In genomic region chr16:22807468-22808070, GRCm38 (mm10) we compare ENCODE assay signal across 8 mouse cellular contexts. TPM values are rescaled to one million over a fixed set of nuclear protein-coding genes. Genes with fewer than 3 reads are reported as not detected.
DNase-seq lines count a peak whose midpoint lies in the region; ATAC-seq and TF ChIP-seq lines count a peak whose summit lies in the region.

No protein-coding gene starts in this region.

- TF ChIP-seq EP300 in liver, embryonic 14.5 days (IDR thresholded peaks at IDR 0.05; ENCODE audit: low read depth) = no peak

- TF ChIP-seq CTCF in liver, embryonic 14.5 days (IDR thresholded peaks at IDR 0.05; ENCODE audit: low read depth) = peak; percentile 70

- 0 out of 2 replicates have a peak overlapping the region, but pooled peaks have one; percentile 6 for H3K4me3 ChIP-seq in kidney, embryonic 15.5 days (replicated peaks)
- no peak overlapping the region for H3K4me3 ChIP-seq in liver, embryonic 14.5 days (ENCODE audit: insufficient read depth in 1 of 2, low read depth in 2 of 2, low read length in 2 of 2)
- no peak overlapping the region for H3K4me3 ChIP-seq in neural tube, embryonic 11.5 days (ENCODE audit: low read depth, low read length)

- H3K36me3 ChIP-seq in kidney, embryonic 15.5 days = no peaks in the 10 kb centered on the region
- no peaks in the 10 kb centered on the region for H3K36me3 ChIP-seq in liver, embryonic 14.5 days (replicated peaks; ENCODE audit: control insufficient read depth, insufficient read depth, low read depth)
- H3K36me3 ChIP-seq in neural tube, embryonic 11.5 days (ENCODE audit: control insufficient read depth, insufficient read depth, low read length) = no peaks in the 10 kb centered on the region

- H3K27ac ChIP-seq in kidney, embryonic 15.5 days = no peak overlapping the region
- H3K27ac ChIP-seq in liver, embryonic 14.5 days = no peak overlapping the region
- H3K27ac ChIP-seq in neural tube, embryonic 11.5 days (ENCODE audit: low read depth, low read length) = no peak overlapping the region

- ATAC-seq in kidney, embryonic 15.5 days (replicated peaks; ENCODE audit: low FRiP score) = no peak
- ATAC-seq in liver, embryonic 14.5 days (ENCODE audit: insufficient read depth) = no peak
- ATAC-seq in neural tube, embryonic 11.5 days (ENCODE audit: insufficient read depth, low FRiP score, low TSS enrichment) = no peak

- no peak overlapping the region for H3K9ac ChIP-seq in kidney, embryonic 15.5 days
- no peak overlapping the region for H3K9ac ChIP-seq in liver, embryonic 14.5 days (replicated peaks)
- H3K9ac ChIP-seq in neural tube, embryonic 11.5 days (ENCODE audit: low read length) = no peak overlapping the region

- 13% methylated on average over 17 of the region's 17 CpGs for WGBS in kidney, embryonic 15.5 days
- WGBS in liver, embryonic 14.5 days (ENCODE audit: insufficient replicate concordance) = 9% methylated on average over 17 of the region's 17 CpGs
- 20% methylated on average over 17 of the region's 17 CpGs for WGBS in neural tube, embryonic 11.5 days

- H3K4me1 ChIP-seq in kidney, embryonic 15.5 days = 0 out of 2 replicates have a peak, but pooled peaks cover 8% of the 10 kb centered on the region
- H3K4me1 ChIP-seq in liver, embryonic 14.5 days (replicated peaks; ENCODE audit: control insufficient read depth in 2 of 2, insufficient read depth in 2 of 2, low read length in 1 of 2) = no peaks in the 10 kb centered on the region
- H3K4me1 ChIP-seq in neural tube, embryonic 11.5 days (ENCODE audit: control insufficient read depth, insufficient read depth, low read length) = no peaks in the 10 kb centered on the region

- peaks cover 15% of the 10 kb centered on the region; the same call in 1 of the 2 replicates for H3K27me3 ChIP-seq in kidney, embryonic 15.5 days
- no peaks in the 10 kb centered on the region for H3K27me3 ChIP-seq in liver, embryonic 14.5 days (ENCODE audit: control insufficient read depth, insufficient read depth, low read length)
- peaks cover 12% of the 10 kb centered on the region for H3K27me3 ChIP-seq in neural tube, embryonic 11.5 days (ENCODE audit: control insufficient read depth, insufficient read depth, low read length)

- peak overlapping the region; percentile 50 for H3K4me2 ChIP-seq in kidney, embryonic 15.5 days
- H3K4me2 ChIP-seq in liver, embryonic 14.5 days (ENCODE audit: low read depth) = 0 out of 2 replicates have a peak overlapping the region, but pooled peaks have one; percentile 9
- 0 out of 2 replicates have a peak overlapping the region, but pooled peaks have one; percentile 16 for H3K4me2 ChIP-seq in neural tube, embryonic 11.5 days (ENCODE audit: low read depth)

- H3K9me3 ChIP-seq in kidney, embryonic 15.5 days (replicated peaks) = no peaks in the 10 kb centered on the region
- no peaks in the 10 kb centered on the region for H3K9me3 ChIP-seq in liver, embryonic 14.5 days (ENCODE audit: control insufficient read depth, low read length)
- H3K9me3 ChIP-seq in neural tube, embryonic 11.5 days (ENCODE audit: control insufficient read depth, low read length) = no peaks in the 10 kb centered on the region

- DNase-seq in 3T3-L1 (ENCODE audit: low read depth, low spot score) = peak; percentile 69
- DNase-seq in MN1 (ENCODE audit: low spot score) = peak; percentile 34
- DNase-seq in cerebellum, adult 9-11 months = peak; percentile 74
- peak; percentile 43 for DNase-seq in gastrocnemius, postnatal 10 days
- DNase-seq in liver, embryonic 14.5 days (ENCODE audit: low read depth in 3 of 3, low spot score in 3 of 3) = peak; percentile 13 to 20 (median 19)
- DNase-seq in neural tube, embryonic 11.5 days (ENCODE audit: low spot score) = peak; percentile 63
- peak; percentile 30 to 38 for DNase-seq in thymus, postnatal 36 days

RNA-seq across cellular contexts. Expression of gene Crygs, which starts 3.8 kb away (rescaled TPM):
- not detected for total RNA-seq in gastrocnemius, postnatal 10 days (2021)
- polyA plus RNA-seq in kidney, embryonic 15.5 days (2015; fragmentation: Nextera tagmentation; extraction: Ambion mirVana) = 0.19 and 0.25 TPM in 2 replicates
- 0.17 TPM in 1 of 2 replicates, not detected in the other for polyA plus RNA-seq in liver, embryonic 14.5 days (2012; rRNA removed)
- polyA plus RNA-seq in liver, embryonic 14.5 days (2014; fragmentation: Nextera tagmentation; extraction: Ambion mirVana) = 0.16 TPM in 1 of 2 replicates, not detected in the other
- polyA plus RNA-seq in neural tube, embryonic 11.5 days (2014; fragmentation: Nextera tagmentation; extraction: Ambion mirVana) = not detected in 2 replicates

RNA-seq across cellular contexts. Expression of gene Tbccd1, which starts 49.9 kb away (rescaled TPM):
- total RNA-seq in gastrocnemius, postnatal 10 days (2021) = 1 to 10 TPM; 8.5 to 8.6 TPM
- polyA plus RNA-seq in kidney, embryonic 15.5 days (2015; fragmentation: Nextera tagmentation; extraction: Ambion mirVana) = 33.3 and 34.7 TPM in 2 replicates
- 20.3 and 25.6 TPM in 2 replicates for polyA plus RNA-seq in liver, embryonic 14.5 days (2012; rRNA removed)
- 23.5 and 24.8 TPM in 2 replicates for polyA plus RNA-seq in liver, embryonic 14.5 days (2014; fragmentation: Nextera tagmentation; extraction: Ambion mirVana)
- polyA plus RNA-seq in neural tube, embryonic 11.5 days (2014; fragmentation: Nextera tagmentation; extraction: Ambion mirVana) = 32.7 and 35.2 TPM in 2 replicates

RNA-seq across cellular contexts. Expression of gene Dnajb11, which starts 50.1 kb away (rescaled TPM):
- total RNA-seq in gastrocnemius, postnatal 10 days (2021) = 10 to 100 TPM; 39.5 to 43.3 TPM
- polyA plus RNA-seq in kidney, embryonic 15.5 days (2015; fragmentation: Nextera tagmentation; extraction: Ambion mirVana) = 118 and 124 TPM in 2 replicates
- polyA plus RNA-seq in liver, embryonic 14.5 days (2012; rRNA removed) = 15.1 and 25.9 TPM in 2 replicates
- polyA plus RNA-seq in liver, embryonic 14.5 days (2014; fragmentation: Nextera tagmentation; extraction: Ambion mirVana) = 54.3 and 54.9 TPM in 2 replicates
- 117 TPM in 2 replicates for polyA plus RNA-seq in neural tube, embryonic 11.5 days (2014; fragmentation: Nextera tagmentation; extraction: Ambion mirVana)

Comparison
In these comparisons a context has a peak if more than half of its experiments do, and no peak if none do; other contexts are left out.
1. DNase-seq: peak in every context shown above with its lines; median percentile 74 in cerebellum, adult 9-11 months; 69 in 3T3-L1; 63 in neural tube, embryonic 11.5 days; 43 in gastrocnemius, postnatal 10 days; 34 in MN1; 34 in thymus, postnatal 36 days; 19 in liver, embryonic 14.5 days.